Mouse (Mus musculus) forebrain, embryonic 16.5 days (tissue): ENCODE data around the gene Dennd5b. TPM values are rescaled to one million over a fixed set of nuclear protein-coding genes. Genes with fewer than 3 reads are reported as not detected.
A peak's percentile ranks its signal among the peaks of the same experiment; 100 is the strongest.

Experiments
- ATAC-seq: fragments of 200-750 bp; cut with Nextera tagmentation; 2 replicates; pipeline ENCODE4 v1.8.0; 2017; ENCODE audit warnings: mild to moderate bottlenecking, moderate library complexity
- H3K27ac ChIP-seq: fragments of 300-500 bp; sonication (generic); 2 replicates; pipeline ENCODE4 v1.5.1; 2014; ENCODE audit warnings: low read length, control low read depth
- H3K27me3 ChIP-seq: fragments of 300-500 bp; sonication (generic); replicated peaks from 2 replicates; pipeline ENCODE4 v1.6.1; 2014; ENCODE audit warnings: low read length; ENCODE audit not compliant: control insufficient read depth, insufficient read depth
- H3K36me3 ChIP-seq: fragments of 300-500 bp; sonication (generic); 2 replicates; pipeline ENCODE4 v1.6.1; 2014; ENCODE audit not compliant: control insufficient read depth, insufficient read depth
- H3K4me1 ChIP-seq: fragments of 300-500 bp; sonication (generic); replicated peaks from 2 replicates; pipeline ENCODE4 v1.6.1; 2014; ENCODE audit warnings: low read length; ENCODE audit not compliant: control insufficient read depth, insufficient read depth
- H3K4me2 ChIP-seq: fragments of 300-500 bp; sonication (generic); 2 replicates; pipeline ENCODE4 v1.6.1; 2014; ENCODE audit warnings: mild to moderate bottlenecking, low read length, control low read depth
- H3K4me3 ChIP-seq: fragments of 300-500 bp; sonication (generic); replicated peaks from 2 replicates; pipeline ENCODE4 v1.5.1; 2014; ENCODE audit warnings: mild to moderate bottlenecking, low read length, control low read depth
- H3K9ac ChIP-seq: fragments of 300-500 bp; sonication (generic); replicated peaks from 2 replicates; pipeline ENCODE4 v1.6.1; 2014; ENCODE audit warnings: low read depth, low read length, control low read depth
- H3K9me3 ChIP-seq: fragments of 300-500 bp; sonication (generic); 2 replicates; pipeline ENCODE4 v1.6.1; 2016; ENCODE audit warnings: low read length; ENCODE audit not compliant: control insufficient read depth
- WGBS: fragments of 180-500 bp; shearing (Covaris S2); extraction: QIAGEN DNeasy Blood & Tissue Kit; methylation state at CpG from one replicate; pipeline ENCODE4 v1.1.7; 2014; 5-methylcytosine and 5-hydroxymethylcytosine counted together
- polyA plus RNA-seq: library from polyadenylated mRNA; unstranded; fragments of >200 nt; fragmentation: Nextera tagmentation; extraction: Ambion mirVana; gene quantifications from 2 replicates; pipeline ENCODE4 v1.2.1, GENCODE M21; 2015

Gene Dennd5b
- polyA plus RNA-seq, 1 experiment from 2014 or later, result 15.2 TPM

DNA sequence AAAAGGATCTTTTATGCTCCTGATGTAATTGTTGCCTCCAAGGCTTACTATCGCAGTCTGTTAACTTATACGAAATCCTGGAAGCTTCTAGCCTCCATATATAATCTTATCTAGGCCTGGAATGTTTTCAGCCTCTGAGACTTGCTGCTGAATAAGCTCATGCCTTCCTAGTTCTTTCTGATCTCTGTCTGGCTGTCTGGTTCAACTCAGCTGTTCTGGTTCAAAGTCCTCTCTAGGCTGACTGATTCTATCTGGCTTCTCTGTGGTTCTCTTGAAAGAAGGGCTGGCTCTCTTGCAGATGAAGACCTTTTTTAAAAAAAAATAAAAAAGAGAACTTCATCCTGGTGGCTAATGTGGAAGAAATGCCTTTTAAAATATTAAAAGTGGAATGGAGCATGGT lies 128.6 kb downstream of the Dennd5b start:
- H3K4me1 ChIP-seq, result no peaks in the 10 kb centered on the region
- ATAC-seq, result no peak
- WGBS, result 66% methylated on average over 2 of the region's 2 CpGs

DNA sequence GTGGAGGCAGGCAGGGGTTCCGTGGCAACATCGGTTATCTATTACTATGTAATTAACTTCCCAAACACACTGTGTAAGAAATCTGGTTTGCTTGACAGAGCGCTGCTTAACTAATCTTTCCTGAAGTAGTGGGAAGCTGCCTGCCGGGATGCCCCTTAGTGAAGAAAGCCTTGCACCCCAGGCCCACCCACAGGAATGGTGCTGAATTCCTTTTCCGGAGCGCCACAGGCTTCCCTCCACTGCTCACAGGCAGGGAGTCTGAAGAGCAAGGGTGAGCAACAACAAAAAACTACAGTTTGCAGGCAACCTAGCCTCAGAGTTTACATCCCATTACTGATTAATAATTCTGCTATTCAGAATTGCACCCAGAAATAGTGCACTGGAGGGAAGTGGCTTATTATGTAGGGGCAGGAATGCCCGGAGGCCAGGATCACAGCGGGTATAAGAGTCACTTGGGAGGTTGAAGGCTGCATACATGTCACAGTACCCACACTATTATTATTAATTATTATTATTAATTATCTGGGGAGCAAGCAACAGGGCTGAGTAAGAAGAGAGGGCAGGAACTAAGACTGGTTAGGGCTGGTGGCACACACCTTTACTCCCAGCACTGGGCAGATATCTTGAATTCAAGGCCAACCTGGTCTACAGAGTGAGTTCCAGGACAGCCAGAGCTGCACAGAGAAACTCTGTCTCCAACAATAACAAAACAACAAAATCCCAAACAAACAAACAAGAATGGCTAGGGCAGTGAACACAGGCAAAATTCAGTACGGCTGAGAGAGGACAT lies 129.2 kb downstream of the Dennd5b start:
- ATAC-seq, result no peak
- Histone ChIP-seq H3K27me3 (no peaks in the 10 kb centered on the region), H3K36me3 (no peaks in the 10 kb centered on the region), H3K4me2 (no peak overlapping the region), H3K4me1 (no peaks in the 10 kb centered on the region), H3K9ac (no peak overlapping the region), H3K27ac (no peak overlapping the region), H3K4me3 (no peak overlapping the region), H3K9me3 (no peaks in the 10 kb centered on the region)
- 22% methylated on average over 9 of the region's 9 CpGs for WGBS

More for the DNA sequence above, 128.6 kb downstream of the Dennd5b start:
- Histone ChIP-seq H3K9me3 (no peaks in the 10 kb centered on the region), H3K36me3 (no peaks in the 10 kb centered on the region), H3K4me3 (no peak overlapping the region), H3K9ac (no peak overlapping the region), H3K27ac (no peak overlapping the region), H3K27me3 (no peaks in the 10 kb centered on the region), H3K4me2 (no peak overlapping the region)

DNA sequence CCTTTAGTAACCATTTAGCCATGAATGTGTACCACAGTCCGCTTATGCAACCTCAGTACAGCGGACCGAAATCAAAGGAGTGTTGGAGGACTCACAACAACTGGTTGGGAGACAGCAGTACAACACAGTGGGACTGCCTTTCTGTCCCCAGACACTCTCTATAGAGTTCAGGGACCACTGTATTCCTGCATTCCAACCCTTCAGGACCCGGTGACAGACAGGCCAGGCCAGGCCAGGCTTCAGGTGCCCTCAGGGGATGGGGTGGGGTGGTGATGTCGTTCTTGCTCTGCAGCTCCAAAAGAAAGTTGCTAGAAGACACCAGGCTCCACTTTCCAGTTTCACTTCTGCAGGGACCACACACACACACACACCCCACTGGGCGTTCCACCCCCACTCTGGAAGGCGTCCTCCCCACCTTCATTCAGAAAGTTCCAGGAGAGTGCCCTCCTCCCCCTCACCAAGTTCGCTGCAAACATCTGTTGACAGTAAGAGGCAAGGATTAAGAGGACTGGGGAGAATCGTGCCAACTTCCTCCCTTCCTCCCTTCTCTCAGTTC lies 130.0 kb downstream of the Dennd5b start:
- H3K4me3 ChIP-seq, result no peak overlapping the region
- no peak overlapping the region for H3K9ac ChIP-seq
- no peak overlapping the region for H3K27ac ChIP-seq
- H3K36me3 ChIP-seq, result no peaks in the 10 kb centered on the region
- 35% methylated on average over 9 of the region's 9 CpGs for WGBS
- ATAC-seq, result no peak
- H3K4me2 ChIP-seq, result no peak overlapping the region
- H3K4me1 ChIP-seq, result no peaks in the 10 kb centered on the region
- H3K9me3 ChIP-seq, result no peaks in the 10 kb centered on the region
- H3K27me3 ChIP-seq, result no peaks in the 10 kb centered on the region

DNA sequence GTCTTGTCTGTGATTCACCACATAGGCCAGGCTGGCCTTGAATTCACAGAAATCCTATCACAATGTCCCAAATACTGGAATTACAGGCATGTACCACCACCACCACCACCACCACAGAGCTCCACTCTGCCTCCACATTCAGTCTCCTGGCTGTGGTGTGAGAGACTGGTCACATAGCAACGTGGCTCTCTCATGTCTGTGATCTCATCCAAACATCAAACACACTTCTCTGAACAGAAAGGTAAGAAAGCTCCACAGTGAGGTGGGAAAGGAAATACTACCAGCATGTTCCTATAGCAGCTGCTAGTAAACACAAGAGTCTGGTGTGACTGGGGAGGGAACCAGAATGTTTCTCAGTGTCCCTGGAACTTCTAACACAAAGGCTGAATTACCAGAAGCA lies 140.2 kb downstream of the Dennd5b start:
- Histone ChIP-seq H3K4me3 (no peak overlapping the region), H3K4me1 (no peaks in the 10 kb centered on the region), H3K36me3 (no peaks in the 10 kb centered on the region), H3K9ac (no peak overlapping the region), H3K27me3 (no peaks in the 10 kb centered on the region), H3K9me3 (no peaks in the 10 kb centered on the region), H3K27ac (no peak overlapping the region), H3K4me2 (no peak overlapping the region)
- no peak for ATAC-seq
- WGBS, result 57% methylated on average over 1 of the region's 1 CpGs

DNA sequence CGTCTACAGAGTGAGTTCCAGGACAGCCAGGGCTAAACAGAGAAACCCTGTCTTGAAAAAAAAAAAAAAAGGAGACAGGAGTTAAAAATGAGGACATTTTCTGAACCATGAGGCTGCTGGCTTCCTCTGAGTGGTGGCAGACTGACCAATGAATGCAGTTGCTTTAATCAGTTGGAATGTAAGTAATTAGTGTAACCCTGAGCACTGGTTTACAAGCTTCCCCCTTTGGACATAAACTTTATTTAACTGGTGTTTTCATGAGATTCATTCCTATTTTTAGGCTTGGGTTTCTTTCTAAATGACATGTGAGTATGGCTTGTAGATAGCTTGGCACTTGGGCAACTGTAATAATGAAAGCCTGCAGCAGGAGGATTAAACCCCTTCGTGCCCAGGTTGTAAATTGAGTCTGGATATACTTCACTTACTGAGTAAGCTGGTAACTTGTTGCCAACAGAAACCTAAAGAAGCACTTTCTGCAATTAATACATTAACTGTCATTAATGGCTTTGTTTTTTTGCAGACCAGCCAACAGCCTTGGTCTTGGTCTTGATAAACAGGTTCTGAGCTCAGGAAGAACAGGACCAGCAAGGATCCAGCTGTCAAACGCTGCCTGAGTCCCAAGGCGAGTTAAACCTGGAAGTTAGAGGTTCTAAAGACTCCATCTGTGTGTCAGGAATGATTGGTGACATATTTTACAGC lies 141.8 kb downstream of the Dennd5b start:
- no peaks in the 10 kb centered on the region for H3K9me3 ChIP-seq
- no peaks in the 10 kb centered on the region for H3K36me3 ChIP-seq
- no peak overlapping the region for H3K27ac ChIP-seq
- no peak overlapping the region for H3K9ac ChIP-seq
- no peaks in the 10 kb centered on the region for H3K27me3 ChIP-seq
- 59% methylated on average over 4 of the region's 4 CpGs for WGBS
- no peak overlapping the region for H3K4me3 ChIP-seq
- no peak overlapping the region for H3K4me2 ChIP-seq
- no peaks in the 10 kb centered on the region for H3K4me1 ChIP-seq
- ATAC-seq, result no peak

DNA sequence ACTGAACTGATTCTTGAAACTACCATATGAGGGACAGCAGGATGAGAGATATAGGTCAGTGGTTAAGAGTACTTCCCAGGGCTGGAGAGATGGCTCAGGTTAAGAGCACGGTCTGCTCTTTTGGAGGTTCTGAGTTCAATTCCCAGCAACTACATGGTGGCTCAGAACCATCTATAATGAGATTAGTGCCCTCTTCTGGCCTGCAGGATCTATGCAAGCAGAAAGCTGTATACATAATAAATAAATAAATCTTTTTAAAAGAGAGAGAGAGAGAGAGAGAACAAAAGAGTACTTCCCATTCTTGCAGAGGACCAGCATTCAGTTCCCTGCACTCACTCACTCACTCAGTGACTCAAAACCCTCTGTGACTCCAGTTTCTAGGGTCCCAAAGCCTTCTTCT lies 142.8 kb downstream of the Dennd5b start:
- Histone ChIP-seq H3K27ac (no peak overlapping the region), H3K36me3 (no peaks in the 10 kb centered on the region), H3K9me3 (no peaks in the 10 kb centered on the region), H3K9ac (no peak overlapping the region), H3K27me3 (no peaks in the 10 kb centered on the region), H3K4me2 (no peak overlapping the region), H3K4me3 (no peak overlapping the region), H3K4me1 (no peaks in the 10 kb centered on the region)
- 100% methylated on average over 1 of the region's 1 CpGs for WGBS
- no peak for ATAC-seq

DNA sequence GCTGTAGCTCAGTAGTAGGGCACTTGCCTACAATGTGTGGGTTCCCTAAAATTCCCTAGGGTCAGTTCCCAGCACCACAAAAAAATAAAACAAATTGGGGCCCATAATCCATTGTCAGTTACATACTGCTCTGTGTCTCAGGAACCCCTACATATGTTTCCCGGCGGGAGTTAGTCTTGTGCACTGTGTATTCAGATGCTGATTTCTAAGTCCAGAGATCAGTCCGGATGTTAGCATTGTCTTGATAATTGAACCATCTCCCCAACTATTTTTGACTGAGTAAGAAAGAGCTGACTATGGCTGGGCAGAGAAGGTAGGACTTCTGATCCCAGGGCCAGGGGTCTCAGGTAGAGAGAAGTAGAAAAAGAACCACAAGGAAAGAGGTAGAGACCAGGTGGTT lies 144.4 kb downstream of the Dennd5b start:
- H3K4me3 ChIP-seq, result no peak overlapping the region
- H3K9me3 ChIP-seq, result no peaks in the 10 kb centered on the region
- H3K4me1 ChIP-seq, result no peaks in the 10 kb centered on the region
- 84% methylated on average over 3 of the region's 3 CpGs for WGBS
- H3K36me3 ChIP-seq, result no peaks in the 10 kb centered on the region
- no peak for ATAC-seq
- no peaks in the 10 kb centered on the region for H3K27me3 ChIP-seq
- H3K27ac ChIP-seq, result no peak overlapping the region
- no peak overlapping the region for H3K9ac ChIP-seq
- no peak overlapping the region for H3K4me2 ChIP-seq

DNA sequence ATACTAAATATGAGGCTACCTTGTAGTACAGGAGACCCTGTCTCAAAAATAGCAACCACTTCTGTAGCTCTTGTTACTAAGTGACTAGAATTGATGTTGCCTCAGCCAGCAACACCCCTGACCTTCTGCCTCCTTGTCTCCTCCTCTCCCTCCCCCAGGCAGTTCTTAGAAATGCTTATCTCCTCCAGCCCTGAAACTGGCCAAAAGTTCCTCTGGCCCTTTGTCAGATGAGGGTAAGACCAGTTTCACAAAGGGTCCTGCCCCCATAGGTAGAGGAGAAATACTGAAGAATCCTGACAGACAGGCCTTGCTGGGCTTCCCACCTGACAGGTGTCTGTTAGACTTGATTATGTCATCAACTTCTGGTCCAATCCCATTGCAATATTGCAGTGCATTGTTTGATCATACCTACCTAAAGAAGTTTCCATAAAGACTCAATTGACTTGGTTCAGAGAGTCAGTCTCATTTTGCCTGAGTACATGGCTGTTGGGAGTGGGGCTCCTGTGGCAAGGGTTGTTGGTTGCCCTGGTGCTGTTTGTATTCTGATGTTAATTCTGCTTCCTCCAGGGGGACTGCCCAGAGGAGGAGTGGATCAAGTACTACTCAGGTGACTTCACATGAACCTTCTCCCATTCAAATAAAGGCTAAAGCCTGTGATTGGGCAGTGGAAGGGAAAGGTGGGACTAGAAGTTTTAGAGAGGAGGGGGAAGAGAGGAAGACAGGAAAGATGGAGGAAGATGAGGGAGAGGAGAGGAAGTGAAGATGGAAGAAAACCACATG lies 145.6 kb downstream of the Dennd5b start:
- H3K36me3 ChIP-seq, result no peaks in the 10 kb centered on the region
- no peaks in the 10 kb centered on the region for H3K9me3 ChIP-seq
- H3K4me2 ChIP-seq, result no peak overlapping the region
- no peak overlapping the region for H3K9ac ChIP-seq
- ATAC-seq, result no peak
- H3K4me1 ChIP-seq, result no peaks in the 10 kb centered on the region
- no peak overlapping the region for H3K27ac ChIP-seq
- no peak overlapping the region for H3K4me3 ChIP-seq
- H3K27me3 ChIP-seq, result no peaks in the 10 kb centered on the region

DNA sequence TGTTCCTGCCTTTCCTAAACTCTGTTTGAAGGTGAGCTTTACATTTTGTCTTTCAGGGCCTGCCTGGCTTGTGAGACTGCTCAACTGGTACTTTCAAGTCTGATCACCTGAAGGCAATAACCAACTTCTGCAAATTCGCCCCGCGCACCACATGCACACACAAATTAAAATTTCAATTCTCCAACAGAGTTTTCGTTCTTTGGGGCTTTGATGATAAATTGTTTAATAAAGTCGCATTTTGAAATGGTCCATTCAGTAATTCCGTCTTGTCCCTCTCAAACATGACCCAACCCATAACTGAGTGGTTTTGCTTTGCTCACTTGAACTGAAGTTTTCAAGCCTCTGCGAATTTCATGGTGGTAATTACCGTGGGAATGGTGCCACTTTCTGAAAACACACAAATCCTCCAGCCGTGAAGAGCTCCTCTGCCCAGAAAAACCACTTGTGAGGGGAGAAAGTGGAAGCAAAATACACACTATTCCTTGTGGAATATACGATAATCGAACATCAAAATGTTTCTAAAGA lies 154.5 kb downstream of the Dennd5b start:
- no peaks in the 10 kb centered on the region for H3K27me3 ChIP-seq
- H3K9ac ChIP-seq, result peak overlapping the region; percentile 84
- H3K27ac ChIP-seq, result peak overlapping the region; percentile 64
- no peaks in the 10 kb centered on the region for H3K9me3 ChIP-seq
- peak overlapping the region; percentile 81 for H3K4me2 ChIP-seq
- H3K4me3 ChIP-seq, result peak overlapping the region; percentile 62
- WGBS, result 23% methylated on average over 11 of the region's 11 CpGs
- ATAC-seq, result peak; percentile 9
- H3K36me3 ChIP-seq, result no peaks in the 10 kb centered on the region
- peaks cover 17% of the 10 kb centered on the region for H3K4me1 ChIP-seq
